Mouse (Mus musculus): ENCODE results near the gene Sod2. TPM values are rescaled to one million over a fixed set of nuclear protein-coding genes. Genes with fewer than 3 reads are reported as not detected.
"Not testable (repeated sequence)": the region's sequence is repeated elsewhere in the genome, so short reads cannot be mapped to it uniquely, and the experiment has no call there.

The Sod2 gene
- total RNA-seq (2021) = 100 to 1,000 TPM; 255 to 264 TPM

GRCm38 (mm10) chr17:13006546-13006945, at the start of gene Sod2:
TSS of gene Sod2 (plus strand) at chr17:13006846.
- DNase-seq = not testable (repeated sequence)

GRCm38 (mm10) chr17:12959377-12959776, 47.3 kb upstream of the Sod2 start:
- not testable (repeated sequence) for DNase-seq

- peak; percentile 94 for DNase-seq
These were observed 46.2 kb upstream of the Sod2 start, which contains the start of gene Acat2 for GRCm38 (mm10) chr17:12960331-12960873. TSS of gene Acat2 (minus strand) at chr17:12960747.

- no peak for DNase-seq
These were observed 43.2 kb upstream of the Sod2 start for GRCm38 (mm10) chr17:12963476-12963875.

GRCm38 (mm10) chr17:12967173-12967572, 39.5 kb upstream of the Sod2 start:
- DNase-seq = no peak

- DNase-seq = no peak
These were observed 32.8 kb upstream of the Sod2 start for GRCm38 (mm10) chr17:12973851-12974250.

- no peak for DNase-seq
These were observed 28.1 kb upstream of the Sod2 start for GRCm38 (mm10) chr17:12978546-12978945.

- DNase-seq = no peak
These were observed 22.7 kb upstream of the Sod2 start for GRCm38 (mm10) chr17:12983988-12984387.

GRCm38 (mm10) chr17:12988096-12988495, 18.6 kb upstream of the Sod2 start:
- DNase-seq = not testable (repeated sequence)

- DNase-seq = no peak
These were observed 16.0 kb upstream of the Sod2 start for GRCm38 (mm10) chr17:12990567-12991145.

- DNase-seq = no peak
These were observed 15.4 kb upstream of the Sod2 start for GRCm38 (mm10) chr17:12991194-12991634.

GRCm38 (mm10) chr17:12991635-12992358, 14.8 kb upstream of the Sod2 start:
- DNase-seq = peak; percentile 88 to 90

GRCm38 (mm10) chr17:12992470-12992991, 14.1 kb upstream of the Sod2 start:
- peak; percentile 90 to 93 for DNase-seq

- no peak for DNase-seq
These were observed 12.6 kb upstream of the Sod2 start, which contains the start of gene Wtap for GRCm38 (mm10) chr17:12994069-12994468. TSS of gene Wtap (minus strand) at chr17:12994169.

GRCm38 (mm10) chr17:12996345-12996744, 10.3 kb upstream of the Sod2 start:
- peak; percentile 41 to 43 for DNase-seq

- no peak for DNase-seq
These were observed 8.8 kb upstream of the Sod2 start for GRCm38 (mm10) chr17:12997890-12998289.

GRCm38 (mm10) chr17:12999069-12999468, 7.6 kb upstream of the Sod2 start:
- DNase-seq = no peak

GRCm38 (mm10) chr17:13002243-13002642, 4.4 kb upstream of the Sod2 start:
- not testable (repeated sequence) for DNase-seq

- not testable (repeated sequence) for DNase-seq
These were observed 2.2 kb upstream of the Sod2 start for GRCm38 (mm10) chr17:13004436-13004835.

- DNase-seq = no peak
These were observed 338 bp downstream of the Sod2 start for GRCm38 (mm10) chr17:13006984-13007383.

- DNase-seq = peak; percentile 98 to 99
These were observed 1.2 kb downstream of the Sod2 start for GRCm38 (mm10) chr17:13007730-13008425.

GRCm38 (mm10) chr17:13008528-13008927, 1.9 kb downstream of the Sod2 start:
- DNase-seq = peak in 1 of 2 experiments; percentile 15

GRCm38 (mm10) chr17:13009887-13010286, 3.2 kb downstream of the Sod2 start:
- no peak for DNase-seq

Data from layer of hippocampus, postnatal 36 days (tissue).